In the genomic region with DNA sequence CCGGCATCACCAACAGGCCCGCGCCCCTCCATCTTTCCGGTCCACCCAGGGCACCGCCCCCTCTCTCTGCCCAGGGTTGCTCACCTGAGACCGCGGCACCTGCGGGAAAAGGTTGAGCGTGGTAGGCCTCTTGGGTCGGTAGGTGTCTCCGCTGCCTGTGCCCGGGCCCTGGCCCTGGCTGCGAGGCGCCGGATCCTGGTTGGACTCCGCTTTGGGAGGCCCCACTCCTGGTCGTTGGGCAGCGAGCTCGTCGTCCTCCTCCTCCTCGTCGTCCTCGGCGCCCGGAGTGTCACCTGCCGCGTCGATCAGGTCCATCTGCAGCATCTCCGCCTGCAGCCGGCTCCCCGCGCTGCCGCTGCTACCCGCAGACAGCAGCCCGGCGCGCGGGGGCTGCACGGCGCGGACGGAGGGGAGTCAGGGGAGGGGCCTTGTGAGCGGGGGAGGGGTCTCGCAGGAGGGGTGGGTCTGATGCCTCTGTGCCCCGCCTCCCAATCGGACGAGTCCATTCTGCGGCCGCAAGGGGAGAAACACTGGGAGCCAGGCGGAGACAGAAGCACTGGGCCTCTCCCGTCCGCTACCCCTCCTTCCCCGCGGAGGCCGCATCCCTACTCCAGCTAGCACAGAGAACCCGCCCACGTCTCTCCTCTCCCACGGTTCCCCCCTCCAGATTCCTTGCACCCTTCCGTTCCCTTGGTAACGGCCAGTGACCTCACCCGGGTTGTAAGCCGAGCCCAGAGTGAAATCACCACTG, we compare ENCODE assay signal across 8 mouse cellular contexts. TPM values are rescaled to one million over a fixed set of nuclear protein-coding genes. Genes with fewer than 3 reads are reported as not detected.
A peak's percentile ranks its signal among the peaks of the same experiment; 100 is the strongest.
DNase-seq lines count a peak whose midpoint lies in the region; ATAC-seq and TF ChIP-seq lines count a peak whose summit lies in the region.

No protein-coding gene starts in this region.

- no peaks in the 10 kb centered on the region for H3K27me3 ChIP-seq in MEL (ENCODE audit: control insufficient read depth in 1 of 2, insufficient read depth in 2 of 2, low read length in 2 of 2)
- H3K27me3 ChIP-seq in cerebellum, adult 2 months (ENCODE audit: control insufficient read depth, insufficient read depth, low read length), result no peaks in the 10 kb centered on the region

- H3K4me1 ChIP-seq in MEL (ENCODE audit: control insufficient read depth in 1 of 2, insufficient read depth in 2 of 2, low read length in 2 of 2), result peaks cover 9 to 21% of the 10 kb centered on the region in 2 experiments
- H3K4me1 ChIP-seq in cerebellum, adult 2 months (ENCODE audit: control insufficient read depth, insufficient read depth, low read length), result peaks cover 69% of the 10 kb centered on the region
- H3K4me1 ChIP-seq in lung, adult 2 months (ENCODE audit: control insufficient read depth, insufficient read depth, low read length), result peaks cover 4% of the 10 kb centered on the region; the same call in 1 of the 2 replicates

- peak in 1 of 2 experiments; percentile 35; a peak in 1 of 4 replicates for TF ChIP-seq POLR2A in MEL (IDR thresholded peaks at IDR 0.05; ENCODE audit: control insufficient read depth in 1 of 2, insufficient read depth in 1 of 2, low read depth in 1 of 2, low read length in 2 of 2, poor library complexity in 1 of 2)
- TF ChIP-seq POLR2A in cerebellum, adult 2 months (IDR thresholded peaks at IDR 0.05; ENCODE audit: borderline replicate concordance, insufficient read depth, low read length), result no peak
- no peak for TF ChIP-seq POLR2A in lung, adult 2 months (IDR thresholded peaks at IDR 0.05; ENCODE audit: borderline replicate concordance, extremely low read depth, low read depth, low read length)

- no peak for TF ChIP-seq CTCF in MEL (IDR thresholded peaks at IDR 0.05 in 2 of 3, conservative IDR thresholded peaks at IDR 0.05 in 1 of 3; ENCODE audit: control insufficient read depth in 1 of 3, insufficient read depth in 1 of 3, low read depth in 2 of 3, low read length in 3 of 3, poor library complexity in 1 of 3, severe bottlenecking in 1 of 3)
- TF ChIP-seq CTCF in cerebellum, adult 2 months (IDR thresholded peaks at IDR 0.05; ENCODE audit: borderline replicate concordance, insufficient read depth, low read depth, low read length), result no peak
- TF ChIP-seq CTCF in lung, adult 2 months (IDR thresholded peaks at IDR 0.05; ENCODE audit: insufficient read depth, low read length), result no peak

- H3K9me3 ChIP-seq in MEL (replicated peaks; ENCODE audit: insufficient read depth, low read length), result no peaks in the 10 kb centered on the region

- H3K9ac ChIP-seq in MEL (ENCODE audit: control insufficient read depth, low read depth, low read length, poor library complexity, severe bottlenecking), result peak overlapping the region; percentile 46

- H3K36me3 ChIP-seq in MEL (ENCODE audit: control insufficient read depth in 1 of 2, insufficient read depth in 2 of 2, low read length in 2 of 2), result peaks cover 0 to 11% of the 10 kb centered on the region in 2 experiments; a peak in 2 of 4 replicates

- peak overlapping the region; percentile 44 to 56 for H3K4me3 ChIP-seq in MEL (ENCODE audit: control insufficient read depth in 1 of 2, insufficient read depth in 1 of 2, low read depth in 2 of 2, low read length in 2 of 2)
- peak overlapping the region; percentile 38 for H3K4me3 ChIP-seq in cerebellum, adult 2 months (replicated peaks; ENCODE audit: insufficient read depth, low read depth, low read length)
- peak overlapping the region; percentile 76 for H3K4me3 ChIP-seq in lung, adult 2 months (replicated peaks; ENCODE audit: extremely low read depth, low read depth, low read length)

- peak; percentile 55 for ATAC-seq in frontal cortex, adult (ENCODE audit: low TSS enrichment)
- peak; percentile 14 to 33; a peak in 2 of 4 replicates for ATAC-seq in hematopoietic stem cell, adult 5-6 weeks (replicated peaks in 1 of 2; ENCODE audit: insufficient read depth in 1 of 2, low FRiP score in 2 of 2, low TSS enrichment in 1 of 2, low read depth in 1 of 2, poor library complexity in 2 of 2, severe bottlenecking in 2 of 2)

- TF ChIP-seq RAD21 in MEL (IDR thresholded peaks at IDR 0.05; ENCODE audit: low read depth, low read length), result no peak

- H3K79me2 ChIP-seq in MEL (ENCODE audit: control insufficient read depth, insufficient read depth, low read length, poor library complexity), result no peaks in the 10 kb centered on the region

- DNase-seq in MEL (ENCODE audit: low read depth, low spot score), result peak; percentile 81
- DNase-seq in cerebellum, adult 2 months, result peak; percentile 86 to 91
- DNase-seq in layer of hippocampus, adult 8-10 months (ENCODE audit: low spot score in 2 of 2), result peak; percentile 92 to 96
- DNase-seq in lung, adult 2 months, result peak; percentile 68
- peak; percentile 87 for DNase-seq in ovary, postnatal 36 days (ENCODE audit: low spot score)
- DNase-seq in urinary bladder, adult 18-20 months (ENCODE audit: low spot score in 2 of 2), result peak; percentile 60 to 79

- no peak overlapping the region for H3K27ac ChIP-seq in MEL (ENCODE audit: control insufficient read depth, low read depth, low read length)
- peak overlapping the region; percentile 81 for H3K27ac ChIP-seq in cerebellum, adult 2 months (ENCODE audit: insufficient read depth, low read length)

- WGBS in cerebellum, adult 2 months, result 1% methylated on average over 60 of the region's 62 CpGs
- WGBS in lung, adult 2 months, result under 1% methylated on average over 62 of the region's 62 CpGs

- no peak for TF ChIP-seq EP300 in MEL (IDR thresholded peaks at IDR 0.05; ENCODE audit: low read depth in 1 of 2, low read length in 2 of 2)

TF ChIP-seq in MEL, 35 proteins besides CTCF, POLR2A, EP300 and RAD21 (continues in another document):
- TF ChIP-seq MAX (IDR thresholded peaks at IDR 0.05; ENCODE audit: low read length), result no peak
- no peak for TF ChIP-seq ZMIZ1 (IDR thresholded peaks at IDR 0.05; ENCODE audit: low read depth, low read length)
- no peak for TF ChIP-seq MAZ (IDR thresholded peaks at IDR 0.05; ENCODE audit: low read depth, low read length)
- TF ChIP-seq HCFC1 (IDR thresholded peaks at IDR 0.05; ENCODE audit: low read depth, low read length), result no peak
- no peak for TF ChIP-seq TCF12 (IDR thresholded peaks at IDR 0.05; ENCODE audit: low read depth, low read length)
- no peak for TF ChIP-seq POLR2AphosphoS5 (IDR thresholded peaks at IDR 0.05; ENCODE audit: borderline replicate concordance, low read depth, low read length)
- no peak for TF ChIP-seq ZC3H11A (IDR thresholded peaks at IDR 0.05; ENCODE audit: low read depth, low read length)
- no peak for TF ChIP-seq SMC3 (IDR thresholded peaks at IDR 0.05; ENCODE audit: low read depth, low read length)
- TF ChIP-seq ELF1 (IDR thresholded peaks at IDR 0.05; ENCODE audit: low read depth, low read length), result 0 out of 2 replicates have a peak, but pooled peaks have one; percentile 32
- peak; percentile 99 for TF ChIP-seq CHD1 (IDR thresholded peaks at IDR 0.05; ENCODE audit: low read depth, low read length)
- no peak for TF ChIP-seq E2F4 (IDR thresholded peaks at IDR 0.05; ENCODE audit: borderline replicate concordance, low read depth, low read length)
- TF ChIP-seq CHD2 (IDR thresholded peaks at IDR 0.05; ENCODE audit: low read length), result no peak
- no peak for TF ChIP-seq MAFK (IDR thresholded peaks at IDR 0.05; ENCODE audit: borderline replicate concordance, low read depth, low read length)
- TF ChIP-seq ETS1 (IDR thresholded peaks at IDR 0.05; ENCODE audit: low read depth, low read length), result no peak
- no peak for TF ChIP-seq BHLHE40 (IDR thresholded peaks at IDR 0.05; ENCODE audit: borderline replicate concordance, low read depth, low read length)

RNA-seq across cellular contexts. Expression of a gene that starts 6.7 kb away (rescaled TPM):
- 0.65 and 0.98 TPM in 2 replicates for total RNA-seq in MEL (2012; rRNA removed)
- 1 to 10 TPM in 1 of 2 experiments, not detected in 1; 3.2 TPM for polyA plus RNA-seq in MEL (2012; ENCODE audit: insufficient read depth in 1 of 2, insufficient read length in 2 of 2, low read depth in 1 of 2, low replicate concordance in 2 of 2, missing spikeins in 1 of 2)
- 6.4 and 6.9 TPM in 2 replicates for polyA plus RNA-seq in cerebellum, adult 2 months (2012; rRNA removed)
- 1.6 and 8.8 TPM in 2 replicates for total RNA-seq in hematopoietic stem cell, adult 5-6 weeks (2017)
- 1 to 10 TPM; 4.4 to 8.1 (median 6.4) TPM for total RNA-seq in layer of hippocampus, adult 8-10 months (2022)
- polyA plus RNA-seq in lung, adult 2 months (2012; rRNA removed), result 3.2 and 3.3 TPM in 2 replicates

RNA-seq across cellular contexts. Expression of a gene that starts 12.0 kb away (rescaled TPM):
- 1.5 and 2.5 TPM in 2 replicates for total RNA-seq in MEL (2012; rRNA removed)
- polyA plus RNA-seq in MEL (2012; ENCODE audit: insufficient read depth in 1 of 2, insufficient read length in 2 of 2, low read depth in 1 of 2, low replicate concordance in 2 of 2, missing spikeins in 1 of 2), result 1 to 10 TPM in 1 of 2 experiments, not detected in 1; 3.8 TPM
- polyA plus RNA-seq in cerebellum, adult 2 months (2012; rRNA removed), result 349 TPM in 2 replicates
- total RNA-seq in hematopoietic stem cell, adult 5-6 weeks (2017), result 0.05 and 0.25 TPM in 2 replicates
- total RNA-seq in layer of hippocampus, adult 8-10 months (2022), result 100 to 1,000 TPM; 287 to 306 (median 298) TPM
- polyA plus RNA-seq in lung, adult 2 months (2012; rRNA removed), result 18.3 and 23.2 TPM in 2 replicates

RNA-seq across cellular contexts. Expression of a gene that starts 14.4 kb away (rescaled TPM):
- not detected in 2 replicates for total RNA-seq in MEL (2012; rRNA removed)
- under 1 TPM in 1 of 2 experiments, not detected in 1; 0.03 TPM for polyA plus RNA-seq in MEL (2012; ENCODE audit: insufficient read depth in 1 of 2, insufficient read length in 2 of 2, low read depth in 1 of 2, low replicate concordance in 2 of 2, missing spikeins in 1 of 2)
- 0.62 and 1.4 TPM in 2 replicates for polyA plus RNA-seq in cerebellum, adult 2 months (2012; rRNA removed)
- 2.1 and 2.2 TPM in 2 replicates for total RNA-seq in hematopoietic stem cell, adult 5-6 weeks (2017)
- total RNA-seq in layer of hippocampus, adult 8-10 months (2022), result 1 to 10 TPM in 3 of 4 experiments, under 1 TPM in 1; 0.54 to 1.9 (median 1.2) TPM
- polyA plus RNA-seq in lung, adult 2 months (2012; rRNA removed), result 15.9 and 18.5 TPM in 2 replicates

RNA-seq across cellular contexts. Expression of a gene that starts 14.6 kb away (rescaled TPM):
- 40.9 and 41.9 TPM in 2 replicates for total RNA-seq in MEL (2012; rRNA removed)
- 10 to 100 TPM in 1 of 2 experiments, not detected in 1; 52.5 TPM for polyA plus RNA-seq in MEL (2012; ENCODE audit: insufficient read depth in 1 of 2, insufficient read length in 2 of 2, low read depth in 1 of 2, low replicate concordance in 2 of 2, missing spikeins in 1 of 2)
- polyA plus RNA-seq in cerebellum, adult 2 months (2012; rRNA removed), result 60.7 and 63.5 TPM in 2 replicates
- 16.1 and 23.6 TPM in 2 replicates for total RNA-seq in hematopoietic stem cell, adult 5-6 weeks (2017)
- 10 to 100 TPM; 31.2 to 36.1 (median 33.9) TPM for total RNA-seq in layer of hippocampus, adult 8-10 months (2022)
- polyA plus RNA-seq in lung, adult 2 months (2012; rRNA removed), result 42.8 and 47.4 TPM in 2 replicates

RNA-seq across cellular contexts. Expression of a gene that starts 44.8 kb away (rescaled TPM):
- total RNA-seq in MEL (2012; rRNA removed), result 13.3 and 16.4 TPM in 2 replicates
- 10 to 100 TPM in 1 of 2 experiments, not detected in 1; 36.2 TPM for polyA plus RNA-seq in MEL (2012; ENCODE audit: insufficient read depth in 1 of 2, insufficient read length in 2 of 2, low read depth in 1 of 2, low replicate concordance in 2 of 2, missing spikeins in 1 of 2)
- 79.4 and 81.8 TPM in 2 replicates for polyA plus RNA-seq in cerebellum, adult 2 months (2012; rRNA removed)
- 8.2 and 9.3 TPM in 2 replicates for total RNA-seq in hematopoietic stem cell, adult 5-6 weeks (2017)
- total RNA-seq in layer of hippocampus, adult 8-10 months (2022), result 100 to 1,000 TPM; 105 to 117 (median 110) TPM
- 37.5 and 40.7 TPM in 2 replicates for polyA plus RNA-seq in lung, adult 2 months (2012; rRNA removed)

Comparison
In these comparisons a context has a peak if more than half of its experiments do, and no peak if none do; other contexts are left out.
1. RNA of a gene that starts 12.0 kb away (total RNA-seq): 287 to 306 TPM in layer of hippocampus, adult 8-10 months; 1.5 to 2.5 TPM in MEL and 0.05 to 0.25 TPM in hematopoietic stem cell, adult 5-6 weeks; every median in the first group is over 10 times any median in the second.
2. Peak in every context shown above with its lines, with median percentiles within 50 percentile points of each other: DNase-seq and H3K4me3 ChIP-seq.